Mouse (Mus musculus) hindbrain, embryonic 11.5 days (tissue): Measurements from ENCODE around the gene Gm10273. TPM values are rescaled to one million over a fixed set of nuclear protein-coding genes. Genes with fewer than 3 reads are reported as not detected.

Experiments
- ATAC-seq: fragments of 200-750 bp; cut with Nextera tagmentation; 2 replicates; pipeline ENCODE4 v1.8.0; 2017; ENCODE audit warnings: mild to moderate bottlenecking, moderate TSS enrichment, moderate library complexity; ENCODE audit not compliant: low FRiP score
- DNase-seq: peaks from one replicate; pipeline ENCODE4 v3.0.0-alpha.2; 2015; ENCODE audit warnings: low spot score
- H3K27ac ChIP-seq: fragments of 300-500 bp; sonication (generic); 2 replicates; pipeline ENCODE4 v1.5.1; 2014; ENCODE audit warnings: mild to moderate bottlenecking, low read depth, low read length
- H3K27me3 ChIP-seq: fragments of 300-500 bp; sonication (generic); 2 replicates; pipeline ENCODE4 v1.6.1; 2014; ENCODE audit warnings: mild to moderate bottlenecking, low read length, moderate library complexity, mixed read lengths; ENCODE audit not compliant: control insufficient read depth, insufficient read depth
- H3K36me3 ChIP-seq: fragments of 300-500 bp; sonication (generic); 2 replicates; pipeline ENCODE4 v1.6.1; 2014; ENCODE audit warnings: mild to moderate bottlenecking, low read length, moderate library complexity, mixed read lengths; ENCODE audit not compliant: control insufficient read depth, insufficient read depth
- H3K4me1 ChIP-seq: fragments of 300-500 bp; sonication (generic); replicated peaks from 2 replicates; pipeline ENCODE4 v1.6.1; 2014; ENCODE audit warnings: low read length, mixed read lengths; ENCODE audit not compliant: control insufficient read depth, insufficient read depth
- H3K4me2 ChIP-seq: fragments of 300-500 bp; sonication (generic); replicated peaks from 2 replicates; pipeline ENCODE4 v1.6.1; 2014; ENCODE audit warnings: mild to moderate bottlenecking, low read depth, low read length
- H3K4me3 ChIP-seq: fragments of 300-500 bp; sonication (generic); 2 replicates; pipeline ENCODE4 v1.5.1; 2014; ENCODE audit warnings: low read depth, low read length
- H3K9ac ChIP-seq: fragments of 300-500 bp; sonication (generic); 2 replicates; pipeline ENCODE4 v1.6.1; 2014; ENCODE audit warnings: low read depth, low read length
- H3K9me3 ChIP-seq: fragments of 300-500 bp; sonication (generic); 2 replicates; pipeline ENCODE4 v1.6.1; 2016; ENCODE audit warnings: low read length; ENCODE audit not compliant: control insufficient read depth
- WGBS: fragments of 180-500 bp; shearing (Covaris S2); extraction: QIAGEN DNeasy Blood & Tissue Kit; methylation state at CpG from one replicate; pipeline ENCODE4 v1.1.7; 2014; 5-methylcytosine and 5-hydroxymethylcytosine counted together
- polyA plus RNA-seq: library from polyadenylated mRNA; unstranded; fragments of >200 nt; fragmentation: Nextera tagmentation; extraction: Ambion mirVana; gene quantifications from 2 replicates; pipeline ENCODE4 v1.2.1, GENCODE M21; 2014

Gene Gm10273
- polyA plus RNA-seq, 1 experiment from 2014 or later = 4.6 TPM

- no peak overlapping the region for H3K9ac ChIP-seq
- H3K4me1 ChIP-seq = no peaks in the 10 kb centered on the region
- ATAC-seq (no peak), DNase-seq (no peak)
- H3K4me2 ChIP-seq = no peak overlapping the region
- H3K27me3 ChIP-seq = no peaks in the 10 kb centered on the region
- 0 out of 2 replicates have a peak, but pooled peaks cover 7% of the 10 kb centered on the region for H3K36me3 ChIP-seq
- no peaks in the 10 kb centered on the region for H3K9me3 ChIP-seq
- WGBS = 88% methylated on average over 3 of the region's 3 CpGs
- H3K4me3 ChIP-seq = no peak overlapping the region
- no peak overlapping the region for H3K27ac ChIP-seq
These were observed 30.9 kb upstream of the Gm10273 start for GRCm38 (mm10) chr10:59364551-59364950.

GRCm38 (mm10) chr10:59365804-59366589 is 29.4 kb upstream of the Gm10273 start:
- DNase-seq = no peak
- WGBS = 85% methylated on average over 5 of the region's 5 CpGs
- 0 out of 2 replicates have a peak, but pooled peaks cover 7% of the 10 kb centered on the region for H3K36me3 ChIP-seq

GRCm38 (mm10) chr10:59366746-59367145 is 28.7 kb upstream of the Gm10273 start:
- no peaks in the 10 kb centered on the region for H3K27me3 ChIP-seq
- 96% methylated on average over 4 of the region's 4 CpGs for WGBS
- no peak overlapping the region for H3K4me2 ChIP-seq
- no peaks in the 10 kb centered on the region for H3K4me1 ChIP-seq
- DNase-seq (no peak), ATAC-seq (no peak)
- no peaks in the 10 kb centered on the region for H3K9me3 ChIP-seq
- H3K9ac ChIP-seq = no peak overlapping the region
- H3K36me3 ChIP-seq = 0 out of 2 replicates have a peak, but pooled peaks cover 7% of the 10 kb centered on the region
- H3K4me3 ChIP-seq = no peak overlapping the region
- no peak overlapping the region for H3K27ac ChIP-seq

More at GRCm38 (mm10) chr10:59365804-59366589, 29.4 kb upstream of the Gm10273 start:
- H3K4me1 ChIP-seq = no peaks in the 10 kb centered on the region
- H3K27me3 ChIP-seq = no peaks in the 10 kb centered on the region
- H3K4me3 ChIP-seq = no peak overlapping the region
- ATAC-seq = no peak
- H3K9ac ChIP-seq = no peak overlapping the region
- H3K9me3 ChIP-seq = no peaks in the 10 kb centered on the region
- no peak overlapping the region for H3K4me2 ChIP-seq
- H3K27ac ChIP-seq = no peak overlapping the region

GRCm38 (mm10) chr10:59367206-59367605 is 28.2 kb upstream of the Gm10273 start:
- 91% methylated on average over 4 of the region's 4 CpGs for WGBS
- ATAC-seq = no peak
- H3K9ac ChIP-seq = no peak overlapping the region
- H3K27ac ChIP-seq = no peak overlapping the region
- H3K36me3 ChIP-seq = 0 out of 2 replicates have a peak, but pooled peaks cover 7% of the 10 kb centered on the region
- no peak overlapping the region for H3K4me2 ChIP-seq
- H3K4me1 ChIP-seq = no peaks in the 10 kb centered on the region
- no peak for DNase-seq
- H3K4me3 ChIP-seq = no peak overlapping the region
- H3K27me3 ChIP-seq = no peaks in the 10 kb centered on the region
- no peaks in the 10 kb centered on the region for H3K9me3 ChIP-seq

GRCm38 (mm10) chr10:59368729-59369128 is 26.7 kb upstream of the Gm10273 start:
- Histone ChIP-seq H3K9me3 (no peaks in the 10 kb centered on the region), H3K27me3 (no peaks in the 10 kb centered on the region), H3K4me3 (no peak overlapping the region), H3K4me2 (no peak overlapping the region), H3K9ac (no peak overlapping the region), H3K4me1 (no peaks in the 10 kb centered on the region), H3K36me3 (0 out of 2 replicates have a peak, but pooled peaks cover 7% of the 10 kb centered on the region), H3K27ac (no peak overlapping the region)
- no peak for ATAC-seq
- DNase-seq = no peak
- WGBS = 90% methylated on average over 8 of the region's 8 CpGs

DNA sequence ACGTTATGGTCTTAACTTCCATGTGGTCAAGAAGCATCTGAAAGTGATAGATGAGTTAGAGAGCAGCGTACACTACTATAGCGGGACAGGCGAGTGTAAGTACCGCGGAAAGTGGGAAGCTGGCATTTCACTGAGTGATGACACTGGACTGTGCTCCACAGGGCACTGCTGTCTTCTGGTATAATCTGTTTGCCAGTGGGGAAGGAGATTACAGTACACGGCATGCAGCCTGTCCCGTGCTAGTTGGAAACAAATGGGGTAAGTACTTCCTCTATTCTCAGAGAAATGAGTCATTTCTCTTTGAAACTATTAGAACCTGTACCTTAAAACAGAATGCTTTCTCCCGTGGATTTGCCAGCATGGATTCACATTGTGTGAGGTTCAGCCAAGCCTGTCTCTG is 26.0 kb upstream of the Gm10273 start:
- no peaks in the 10 kb centered on the region for H3K27me3 ChIP-seq
- no peak overlapping the region for H3K4me2 ChIP-seq
- WGBS = 93% methylated on average over 9 of the region's 9 CpGs
- H3K4me3 ChIP-seq = no peak overlapping the region
- H3K27ac ChIP-seq = no peak overlapping the region
- ATAC-seq = no peak
- DNase-seq = no peak
- no peak overlapping the region for H3K9ac ChIP-seq
- 0 out of 2 replicates have a peak, but pooled peaks cover 7% of the 10 kb centered on the region for H3K36me3 ChIP-seq
- no peaks in the 10 kb centered on the region for H3K9me3 ChIP-seq
- no peaks in the 10 kb centered on the region for H3K4me1 ChIP-seq

GRCm38 (mm10) chr10:59377906-59378305 is 17.5 kb upstream of the Gm10273 start:
- ATAC-seq (no peak), DNase-seq (no peak)
- H3K4me3 ChIP-seq = no peak overlapping the region
- H3K9ac ChIP-seq = no peak overlapping the region
- H3K36me3 ChIP-seq = no peaks in the 10 kb centered on the region
- no peaks in the 10 kb centered on the region for H3K27me3 ChIP-seq
- H3K4me1 ChIP-seq = no peaks in the 10 kb centered on the region
- no peak overlapping the region for H3K27ac ChIP-seq
- WGBS = 91% methylated on average over 10 of the region's 10 CpGs
- H3K9me3 ChIP-seq = no peaks in the 10 kb centered on the region
- no peak overlapping the region for H3K4me2 ChIP-seq

GRCm38 (mm10) chr10:59378728-59379127 is 16.7 kb upstream of the Gm10273 start:
- DNase-seq = no peak
- Histone ChIP-seq H3K36me3 (no peaks in the 10 kb centered on the region), H3K9me3 (no peaks in the 10 kb centered on the region), H3K9ac (no peak overlapping the region), H3K4me1 (no peaks in the 10 kb centered on the region), H3K4me3 (no peak overlapping the region), H3K27ac (no peak overlapping the region), H3K4me2 (no peak overlapping the region), H3K27me3 (no peaks in the 10 kb centered on the region)
- 91% methylated on average over 4 of the region's 4 CpGs for WGBS
- ATAC-seq = no peak

DNA sequence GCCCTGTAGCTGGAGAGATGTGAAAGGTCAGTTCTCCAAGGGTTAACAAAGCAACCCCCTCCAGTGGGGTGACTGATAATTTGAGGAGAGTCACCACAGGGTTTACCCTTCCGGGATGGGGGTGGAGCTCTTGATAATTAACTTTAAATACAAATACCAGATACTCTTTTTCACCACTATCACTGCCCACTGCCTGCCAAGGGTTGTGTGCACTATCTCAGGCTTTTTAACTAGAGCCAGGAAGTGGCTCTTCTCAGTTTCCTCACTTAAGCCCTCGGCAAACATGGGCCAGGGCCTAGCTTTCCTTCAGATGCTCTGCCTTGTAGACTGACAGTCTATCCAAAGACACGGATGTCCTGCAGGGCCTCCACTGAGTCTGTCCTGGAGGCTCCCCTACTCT is 15.5 kb upstream of the Gm10273 start:
- WGBS = 43% methylated on average over 3 of the region's 3 CpGs
- no peak for ATAC-seq
- Histone ChIP-seq H3K4me2 (no peak overlapping the region), H3K9ac (no peak overlapping the region), H3K36me3 (no peaks in the 10 kb centered on the region), H3K27ac (no peak overlapping the region), H3K9me3 (no peaks in the 10 kb centered on the region), H3K4me1 (no peaks in the 10 kb centered on the region), H3K4me3 (no peak overlapping the region), H3K27me3 (no peaks in the 10 kb centered on the region)
- no peak for DNase-seq
